Mouse (Mus musculus) cerebellum, adult 11 months (tissue): ENCODE data around the gene Fbln7.

Experiments
- DNase-seq: peaks from one replicate; pipeline ENCODE4 v3.0.0; 2022

Fbln7 gene

GRCm38 (mm10) chr2:128875526-128875925 lies 12.7 kb downstream of the Fbln7 start:
- no peak for DNase-seq

DNA sequence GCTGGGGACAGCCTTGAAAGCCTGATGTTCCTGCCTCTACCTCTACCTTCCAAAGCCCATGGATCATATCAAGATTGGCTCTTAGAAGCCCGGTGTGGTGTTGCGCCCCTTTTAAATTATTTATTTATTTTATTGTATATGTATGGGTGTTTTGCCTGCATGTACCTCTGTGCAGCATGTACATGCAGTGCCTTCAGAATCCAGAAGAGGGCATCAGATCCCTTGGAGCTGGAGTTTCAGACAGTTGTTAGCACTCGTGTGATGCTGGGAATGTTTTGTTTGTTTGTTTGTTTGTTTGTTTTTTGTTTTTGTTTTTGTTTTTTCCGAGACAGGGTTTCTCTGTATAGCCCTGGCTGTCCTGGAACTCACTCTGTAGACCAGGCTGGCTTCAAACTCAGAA lies 18.5 kb downstream of the Fbln7 start:
- DNase-seq = no peak

- no peak for DNase-seq
Observed at GRCm38 (mm10) chr2:128885225-128885811, 22.5 kb downstream of the Fbln7 start.

DNA sequence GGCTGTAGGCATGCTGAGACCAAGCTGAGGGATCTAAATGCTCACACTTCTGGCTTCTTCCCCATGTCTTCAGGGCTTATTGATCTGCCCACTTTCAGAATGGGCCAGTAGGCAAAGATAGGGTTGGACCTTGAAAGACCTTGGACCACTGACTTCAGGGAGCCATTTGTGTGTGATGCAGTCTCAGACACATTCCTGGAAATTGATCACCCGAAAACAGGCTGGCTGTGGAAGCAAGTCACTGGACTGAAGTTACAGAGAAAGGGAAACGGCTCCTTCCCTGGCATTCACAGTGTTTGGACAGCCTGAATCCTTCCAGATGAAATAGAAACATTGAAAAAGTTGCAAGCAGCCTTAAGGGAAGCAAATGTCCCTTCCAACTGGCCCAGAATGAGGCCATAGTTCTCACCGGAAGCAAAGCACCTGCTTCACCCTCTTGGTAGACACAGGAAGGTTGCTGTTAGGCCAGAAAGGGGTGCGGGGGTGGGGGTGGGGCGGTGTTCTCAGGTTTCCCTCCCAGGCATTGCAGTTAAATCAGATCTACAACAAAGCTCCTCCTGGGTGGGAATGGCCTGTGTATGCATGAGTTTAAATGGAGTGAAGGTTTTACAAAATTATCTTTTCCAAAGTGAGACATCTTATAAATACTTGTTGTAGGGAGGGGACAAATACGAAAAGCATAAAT lies 25.2 kb downstream of the Fbln7 start:
- no peak for DNase-seq

DNA sequence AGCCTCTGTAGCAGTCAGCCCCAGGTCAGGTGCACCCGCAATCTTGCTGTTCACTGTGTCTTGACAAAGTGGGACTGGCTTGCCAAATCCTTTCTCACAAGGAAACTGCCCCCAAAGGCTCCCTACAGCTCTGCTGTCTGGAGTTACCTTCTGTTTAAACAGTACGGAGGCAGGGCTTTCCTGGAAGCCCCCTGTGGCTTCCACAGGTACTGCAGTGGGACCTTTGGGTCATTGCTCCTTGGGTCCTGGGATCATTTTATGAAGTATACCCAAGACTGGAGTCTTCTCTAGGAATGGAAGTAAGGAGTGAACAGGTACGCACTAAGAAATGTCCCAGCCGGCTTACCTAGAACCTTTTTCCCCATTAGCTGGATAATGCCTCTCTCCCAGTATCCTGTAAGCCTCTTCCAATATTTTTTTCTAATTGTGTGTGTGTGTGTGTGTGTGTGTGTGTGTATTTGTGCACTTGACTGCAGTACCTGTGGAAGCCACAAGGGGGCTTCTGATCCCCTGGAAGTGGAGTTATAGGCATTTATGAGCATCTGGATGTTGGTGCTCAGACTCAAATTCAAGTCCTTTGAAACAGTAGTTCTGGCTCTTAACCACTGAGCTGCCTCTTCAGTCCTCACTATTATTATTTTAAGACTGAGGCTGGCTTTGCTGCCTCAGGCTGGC lies 28.0 kb downstream of the Fbln7 start:
- DNase-seq = no peak

DNA sequence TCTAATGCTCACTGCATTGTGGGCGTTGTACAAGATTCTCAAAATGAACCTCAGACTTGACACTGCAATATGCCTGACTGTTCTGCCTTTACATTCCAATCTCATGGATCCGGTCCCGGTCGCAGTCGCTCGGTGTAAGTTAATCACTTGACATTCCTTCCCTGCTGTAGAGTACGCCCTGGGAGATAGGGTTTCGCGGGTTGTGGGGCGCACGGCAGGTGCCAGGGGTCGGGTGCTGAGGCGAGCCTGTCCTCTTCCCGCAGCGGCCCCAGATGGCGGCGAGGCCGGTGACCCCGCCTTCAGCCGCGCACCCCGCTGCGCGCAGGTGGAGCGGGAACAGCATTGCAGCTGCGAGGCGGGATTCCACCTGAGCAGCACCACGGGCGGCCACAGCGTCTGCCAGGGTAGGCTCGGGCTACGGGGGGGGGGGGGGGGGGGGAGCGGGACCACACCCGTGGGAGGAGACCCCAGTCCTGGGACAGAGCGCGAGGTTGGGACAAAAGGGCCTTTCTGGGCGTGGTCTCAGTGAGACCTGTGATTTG lies 29.5 kb downstream of the Fbln7 start:
- DNase-seq = peak; percentile 46

GRCm38 (mm10) chr2:128902843-128903242 lies 40.1 kb downstream of the Fbln7 start:
- no peak for DNase-seq

DNA sequence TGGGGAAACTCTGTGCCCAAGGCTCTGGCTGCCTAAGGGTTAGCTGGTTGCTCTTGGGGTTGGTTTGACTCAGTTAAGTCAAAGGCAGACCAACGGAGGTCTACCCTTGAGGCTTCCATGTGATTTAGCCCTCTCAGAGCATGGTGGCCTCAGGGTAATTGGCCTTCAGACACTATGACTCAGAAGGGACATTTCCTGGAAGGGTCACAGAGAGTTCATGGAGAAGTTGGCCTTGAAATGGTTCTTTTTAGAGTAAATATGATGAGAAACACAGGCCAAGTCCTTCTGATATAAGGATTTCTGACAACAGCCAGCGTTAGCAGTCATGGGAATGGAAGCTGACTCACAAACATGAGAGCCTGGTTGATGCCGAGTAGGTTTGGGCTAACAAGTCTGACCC lies 40.9 kb downstream of the Fbln7 start:
- no peak for DNase-seq

GRCm38 (mm10) chr2:128914978-128915377 lies 52.2 kb downstream of the Fbln7 start:
- DNase-seq = no peak

DNA sequence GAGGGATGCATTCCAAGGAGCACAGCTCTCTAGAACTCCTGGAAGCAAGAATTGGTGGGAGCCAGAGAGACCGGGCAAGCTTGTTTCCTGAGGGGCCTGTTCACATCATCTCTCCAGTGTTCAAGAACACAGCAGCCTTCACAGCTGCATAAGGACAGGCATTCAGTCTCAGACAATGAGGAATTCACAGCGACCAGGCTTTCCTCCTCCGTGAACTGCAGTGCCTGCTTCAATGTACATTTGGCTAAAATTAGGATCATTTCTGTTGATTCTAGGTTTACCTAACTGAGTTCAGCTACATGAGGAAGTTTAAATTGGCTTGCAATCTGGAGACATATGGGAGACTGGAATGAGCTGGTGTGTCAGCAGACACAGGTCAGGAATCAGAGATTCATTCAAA lies 53.7 kb downstream of the Fbln7 start:
- DNase-seq = no peak

DNA sequence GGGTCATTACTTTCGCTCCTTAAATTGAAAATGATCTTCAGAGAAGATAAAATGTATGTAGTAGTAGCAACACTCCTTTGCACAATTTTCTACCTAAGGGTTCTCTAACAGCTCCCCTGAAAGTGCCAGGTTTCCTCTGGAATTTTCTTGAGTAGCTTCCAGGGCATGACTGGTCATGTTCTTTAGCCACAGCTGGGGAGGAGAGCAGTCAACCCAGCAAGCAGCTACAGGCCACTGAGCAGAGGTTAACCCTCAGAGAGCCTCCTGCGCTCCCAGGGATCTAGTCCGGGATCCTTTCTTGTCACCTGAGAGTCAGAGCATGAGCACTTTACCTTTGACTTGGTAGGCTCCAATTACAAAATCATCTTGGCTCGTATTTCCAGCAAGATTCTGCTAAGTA lies 62.0 kb downstream of the Fbln7 start:
- DNase-seq = no peak

DNA sequence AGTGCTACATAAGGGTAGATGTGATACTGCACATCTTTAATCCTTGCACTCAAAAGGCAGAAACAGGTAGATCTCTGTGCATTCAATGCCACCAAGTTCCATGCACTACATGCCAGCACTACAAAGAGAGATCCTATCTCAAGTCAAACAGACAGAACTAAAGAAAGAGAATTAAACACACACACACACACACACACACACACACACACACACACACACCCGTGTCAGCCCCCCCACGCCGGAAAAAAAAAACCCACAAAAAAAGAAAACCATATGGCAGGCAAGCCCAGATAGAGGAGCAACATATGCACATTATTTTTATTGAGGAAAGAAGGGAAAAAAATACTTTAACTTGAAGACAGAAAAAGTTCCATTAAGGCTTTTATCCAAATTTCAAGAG lies 65.7 kb downstream of the Fbln7 start:
- no peak for DNase-seq

DNA sequence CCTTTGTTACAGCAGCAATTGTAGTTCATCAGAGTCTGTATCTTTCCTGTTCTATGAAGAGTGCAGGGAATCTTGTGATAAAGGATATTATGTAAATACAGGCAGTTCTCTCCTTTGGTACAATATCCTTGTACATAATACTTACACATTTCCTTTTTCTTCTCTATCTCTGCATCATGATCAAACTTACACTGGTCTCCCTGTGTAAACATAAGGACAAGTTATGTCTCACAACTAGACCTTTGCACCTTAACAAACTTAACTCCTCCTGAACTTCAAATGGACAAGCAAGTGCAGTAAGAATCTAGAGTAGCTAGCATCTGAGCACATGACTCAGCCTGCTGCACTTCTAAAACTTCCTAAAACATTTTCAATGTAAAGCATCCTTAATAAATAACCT lies 67.9 kb downstream of the Fbln7 start:
- DNase-seq = no peak

DNA sequence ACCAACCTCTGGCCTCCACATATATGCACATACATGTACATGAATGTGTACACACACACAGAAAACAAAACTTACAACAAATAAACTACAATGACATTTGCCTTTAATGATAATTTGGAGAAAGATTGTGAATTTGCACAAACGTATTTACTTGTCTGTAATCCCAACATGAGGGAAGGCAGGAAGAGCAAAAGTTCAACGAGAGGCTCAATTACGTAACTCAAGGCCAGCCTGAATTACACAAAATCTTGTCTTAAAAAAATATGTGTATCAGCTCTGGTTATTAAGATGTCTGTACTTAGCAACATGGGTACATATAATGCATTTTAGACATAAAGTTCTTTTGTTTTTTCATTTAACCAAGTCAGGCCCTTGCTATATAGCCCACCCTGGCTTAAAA lies 73.5 kb downstream of the Fbln7 start:
- no peak for DNase-seq

GRCm38 (mm10) chr2:128943538-128944528 lies 81.1 kb downstream of the Fbln7 start, which contains the start of gene Zc3h8:
Gene Zc3h8, minus strand, starts transcription at chr2:128944077.
- DNase-seq = peak; percentile 97
